Comparison of ENCODE assay signal across 12 mouse cellular contexts in the genomic region with DNA sequence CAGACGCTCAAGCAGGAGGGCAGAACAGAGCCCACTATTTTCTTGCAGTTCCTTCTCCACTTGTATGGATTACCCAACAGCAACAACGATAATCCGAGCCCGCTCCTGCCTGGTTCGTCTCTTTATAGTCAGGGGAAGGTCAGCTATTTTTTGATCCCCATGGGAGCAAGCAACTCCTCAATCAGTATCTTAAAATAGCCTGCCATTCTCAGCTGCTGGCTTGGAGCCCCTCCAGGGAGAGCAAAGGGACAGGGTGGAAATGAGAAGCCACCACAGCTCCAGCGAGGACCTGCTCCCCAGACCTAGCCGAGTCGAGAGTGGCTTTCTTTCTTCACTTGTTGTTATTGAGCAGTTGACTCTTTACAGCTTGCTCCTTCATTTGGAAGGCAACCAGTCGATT. TPM values are rescaled to one million over a fixed set of nuclear protein-coding genes. Genes with fewer than 3 reads are reported as not detected.
A peak's percentile ranks its signal among the peaks of the same experiment; 100 is the strongest.
DNase-seq lines count a peak whose midpoint lies in the region; ATAC-seq and TF ChIP-seq lines count a peak whose summit lies in the region.
"Had no signal": no experiment of that assay in that cellular context is flagged by ENCODE, and none has a peak within 500 bp of the region (broad histone marks: within the 10 kb centered on the region; RNA-seq: fewer than 3 reads in every experiment).

A gene (plus strand): TSS at position 251 of the 400 bp plus-strand sequence.

- no peak for TF ChIP-seq CTCF in gastrocnemius, adult 2 months (IDR thresholded peaks at IDR 0.05)
- no peak for TF ChIP-seq CTCF in intestine, postnatal 0 days (IDR thresholded peaks at IDR 0.05; ENCODE audit: low read depth)

- H3K27ac ChIP-seq in limb, embryonic 14.5 days (replicated peaks; ENCODE audit: low read depth, low read length): no peak within 1 kb of the TSS
- H3K27ac ChIP-seq in limb, embryonic 10.5 days: no peak within 1 kb of the TSS
- H3K27ac ChIP-seq in gastrocnemius, adult 2 months: peak within 1 kb of the TSS; percentile 95
- H3K27ac ChIP-seq in intestine, postnatal 0 days (ENCODE audit: low read depth, low read length): no peak within 1 kb of the TSS
- H3K27ac ChIP-seq: liver, embryonic 15.5 days had no signal

- H3K9ac ChIP-seq in limb, embryonic 14.5 days (ENCODE audit: low read depth, low read length, severe bottlenecking): no peak within 1 kb of the TSS
- no peak within 1 kb of the TSS for H3K9ac ChIP-seq in intestine, postnatal 0 days (ENCODE audit: low read depth, low read length)
- H3K9ac ChIP-seq: liver, embryonic 15.5 days had no signal

- TF ChIP-seq POLR2A in limb, embryonic 14.5 days (IDR thresholded peaks at IDR 0.05; ENCODE audit: borderline replicate concordance, extremely low read depth, insufficient read depth, insufficient read length): no peak

- no peak within 1 kb of the TSS for H3K4me3 ChIP-seq in limb, embryonic 14.5 days (replicated peaks; ENCODE audit: low read length)
- no peak within 1 kb of the TSS for H3K4me3 ChIP-seq in limb, embryonic 10.5 days
- peak within 1 kb of the TSS; percentile 76 for H3K4me3 ChIP-seq in gastrocnemius, adult 2 months
- H3K4me3 ChIP-seq in intestine, postnatal 0 days (ENCODE audit: low read depth, low read length): no peak within 1 kb of the TSS
- H3K4me3 ChIP-seq: liver, embryonic 15.5 days had no signal

- H3K9me3 ChIP-seq in limb, embryonic 14.5 days (ENCODE audit: control insufficient read depth, low read length): no peaks in the 10 kb centered on the region
- H3K9me3 ChIP-seq in limb, embryonic 10.5 days (replicated peaks): no peaks in the 10 kb centered on the region
- H3K9me3 ChIP-seq in intestine, postnatal 0 days (ENCODE audit: control insufficient read depth): no peaks in the 10 kb centered on the region
- H3K9me3 ChIP-seq: liver, embryonic 15.5 days had no signal

- no peaks in the 10 kb centered on the region for H3K36me3 ChIP-seq in limb, embryonic 14.5 days (ENCODE audit: control insufficient read depth, insufficient read depth, low read length)
- no peaks in the 10 kb centered on the region for H3K36me3 ChIP-seq in limb, embryonic 10.5 days
- H3K36me3 ChIP-seq in intestine, postnatal 0 days (ENCODE audit: control insufficient read depth, insufficient read depth): no peaks in the 10 kb centered on the region
- H3K36me3 ChIP-seq: liver, embryonic 15.5 days had no signal

- H3K4me2 ChIP-seq in limb, embryonic 14.5 days (replicated peaks; ENCODE audit: low read depth, low read length, severe bottlenecking): no peak within 1 kb of the TSS
- H3K4me2 ChIP-seq in intestine, postnatal 0 days (replicated peaks; ENCODE audit: low read depth): no peak within 1 kb of the TSS
- H3K4me2 ChIP-seq: liver, embryonic 15.5 days had no signal

- DNase-seq in limb, embryonic 14.5 days (ENCODE audit: low spot score): peak; percentile 6
- DNase-seq in limb, embryonic 10.5 days (ENCODE audit: low spot score): no peak
- peak; percentile 94 for DNase-seq in gastrocnemius, adult 2 months
- DNase-seq in heart, adult 9 months (ENCODE audit: low spot score in 2 of 2): peak; percentile 87 to 88
- DNase-seq in heart, postnatal 4 days: peak; percentile 85
- DNase-seq in thymus, postnatal 4 days: no peak
- DNase-seq in natural killer cell, adult 2 months (ENCODE audit: low spot score in 2 of 2): no peak
- DNase-seq: thymus, postnatal 36 days had no signal

- intact Hi-C loops in gastrocnemius, adult 2 months (cut with DNase I): loop anchor here (1.0 kb wide), 1 partner anchor 24 kb away; no protein-coding TSS in a partner anchor

- no peaks in the 10 kb centered on the region for H3K4me1 ChIP-seq in limb, embryonic 14.5 days (ENCODE audit: control insufficient read depth, insufficient read depth, low read length)
- no peaks in the 10 kb centered on the region for H3K4me1 ChIP-seq in limb, embryonic 10.5 days
- H3K4me1 ChIP-seq in intestine, postnatal 0 days (replicated peaks; ENCODE audit: control insufficient read depth, insufficient read depth, low read length): no peaks in the 10 kb centered on the region
- H3K4me1 ChIP-seq: liver, embryonic 15.5 days had no signal

- no peaks in the 10 kb centered on the region for H3K27me3 ChIP-seq in limb, embryonic 14.5 days (ENCODE audit: control insufficient read depth, insufficient read depth, low read length)
- no peaks in the 10 kb centered on the region for H3K27me3 ChIP-seq in limb, embryonic 10.5 days (ENCODE audit: low read depth, poor library complexity, severe bottlenecking)
- no peaks in the 10 kb centered on the region for H3K27me3 ChIP-seq in intestine, postnatal 0 days (replicated peaks; ENCODE audit: control insufficient read depth, insufficient read depth, low read length)
- H3K27me3 ChIP-seq: CH12.LX; liver, embryonic 15.5 days had no signal

- no peak for ATAC-seq in limb, embryonic 14.5 days (ENCODE audit: low FRiP score, low read depth)
- no peak for ATAC-seq in intestine, postnatal 0 days

- 72% methylated on average over 9 of the region's 9 CpGs for WGBS in limb, embryonic 14.5 days
- WGBS in limb, embryonic 10.5 days: 88% methylated on average over 9 of the region's 9 CpGs
- 76% methylated on average over 9 of the region's 9 CpGs for WGBS in intestine, postnatal 0 days

RNA-seq across cellular contexts. Expression of the gene that starts here (rescaled TPM):
- 3.4 and 3.7 TPM in 2 replicates for polyA plus RNA-seq in limb, embryonic 14.5 days (2012; rRNA removed)
- 3.7 and 5.2 TPM in 2 replicates for polyA plus RNA-seq in limb, embryonic 14.5 days (2014; fragmentation: Nextera tagmentation; extraction: Ambion mirVana)
- polyA plus RNA-seq in limb, embryonic 10.5 days (2016; fragmentation: Nextera tagmentation; extraction: Ambion mirVana): 0.09 TPM in 1 of 2 replicates, not detected in the other
- 100 to 1,000 TPM; 181 to 243 TPM for total RNA-seq in gastrocnemius, adult 2 months (2021)
- 100 to 1,000 TPM in 1 of 2 experiments, 10 to 100 TPM in 1; 99.0 to 101 TPM for total RNA-seq in heart, postnatal 4 days (2021)
- polyA plus RNA-seq in intestine, postnatal 0 days (2015; fragmentation: Nextera tagmentation; extraction: Ambion mirVana): 0.05 and 0.16 TPM in 2 replicates
- total RNA-seq: CH12.LX had no signal
- polyA plus RNA-seq: hindbrain, embryonic 11.5 days had no signal

Comparison
In these comparisons a context has a peak if more than half of its experiments do, and no peak if none do; other contexts are left out.
1. DNase-seq: peak in limb, embryonic 14.5 days (single experiment), gastrocnemius, adult 2 months (single experiment), heart, adult 9 months (2 of 2) and heart, postnatal 4 days (single experiment); none in limb, embryonic 10.5 days (single experiment), thymus, postnatal 4 days (single experiment) and natural killer cell, adult 2 months (0 of 2).